Mouse (Mus musculus): ENCODE data around the gene Myo16.
A peak's percentile ranks its signal among the peaks of the same experiment; 100 is the strongest.

The Myo16 gene

GRCm38 (mm10) chr8:10671862-10672548 is 518.3 kb downstream of the Myo16 start:
- peak; percentile 14 for DNase-seq (ENCODE audit: low spot score)

- no peak for DNase-seq (ENCODE audit: low spot score)
Observed at GRCm38 (mm10) chr8:10677840-10678410, 524.2 kb downstream of the Myo16 start.

- DNase-seq (ENCODE audit: low spot score): no peak
Observed at GRCm38 (mm10) chr8:10681926-10682325, 528.2 kb downstream of the Myo16 start.

- no peak for DNase-seq (ENCODE audit: low spot score)
Observed at GRCm38 (mm10) chr8:10683088-10683487, 529.4 kb downstream of the Myo16 start.
